Mouse (Mus musculus) embryonic facial prominence, embryonic 14.5 days (tissue): ENCODE results near the gene Ctdnep1. TPM values are rescaled to one million over a fixed set of nuclear protein-coding genes. Genes with fewer than 3 reads are reported as not detected.

Experiments
- ATAC-seq: fragments of 200-750 bp; cut with Nextera tagmentation; 2 replicates; pipeline ENCODE4 v1.8.0; 2017; ENCODE audit warnings: low read depth, moderate number of reproducible peaks, moderate TSS enrichment
- DNase-seq: peaks from one replicate; pipeline ENCODE4 v3.0.0-alpha.2; 2015; ENCODE audit warnings: low spot score
- H3K27ac ChIP-seq: fragments of 300-500 bp; sonication (generic); replicated peaks from 2 replicates; pipeline ENCODE4 v1.5.1; 2014; ENCODE audit warnings: low read depth, mild to moderate bottlenecking, low read length, moderate library complexity
- H3K27me3 ChIP-seq: fragments of 300-500 bp; sonication (generic); replicated peaks from 2 replicates; pipeline ENCODE4 v1.6.1; 2014; ENCODE audit warnings: low read length; ENCODE audit not compliant: control insufficient read depth, insufficient read depth
- H3K36me3 ChIP-seq: fragments of 300-500 bp; sonication (generic); 2 replicates; pipeline ENCODE4 v1.6.1; 2014; ENCODE audit warnings: low read length, mixed read lengths; ENCODE audit not compliant: control insufficient read depth, insufficient read depth
- H3K4me1 ChIP-seq: fragments of 300-500 bp; sonication (generic); 2 replicates; pipeline ENCODE4 v1.6.1; 2014; ENCODE audit warnings: antibody characterized with exemption, low read length; ENCODE audit not compliant: control insufficient read depth, insufficient read depth
- H3K4me2 ChIP-seq: fragments of 300-500 bp; sonication (generic); 2 replicates; pipeline ENCODE4 v1.6.1; 2014; ENCODE audit warnings: low read depth, mild to moderate bottlenecking, low read length, moderate library complexity, mixed read lengths
- H3K4me3 ChIP-seq: fragments of 300-500 bp; sonication (generic); 2 replicates; pipeline ENCODE4 v1.5.1; 2014; ENCODE audit warnings: low read depth, mild to moderate bottlenecking, low read length
- H3K9ac ChIP-seq: fragments of 300-500 bp; sonication (generic); 2 replicates; pipeline ENCODE4 v1.6.1; 2014; ENCODE audit warnings: low read depth, mild to moderate bottlenecking, low read length, moderate library complexity, mixed read lengths
- H3K9me3 ChIP-seq: fragments of 300-500 bp; sonication (generic); 2 replicates; pipeline ENCODE4 v1.6.1; 2016; ENCODE audit warnings: low read length; ENCODE audit not compliant: control insufficient read depth
- WGBS: fragments of 180-500 bp; shearing (Covaris S2); extraction: QIAGEN DNeasy Blood & Tissue Kit; methylation state at CpG from one replicate; pipeline ENCODE4 v1.1.7; 2014; 5-methylcytosine and 5-hydroxymethylcytosine counted together
- polyA plus RNA-seq: library from polyadenylated mRNA; unstranded; fragments of >200 nt; fragmentation: Nextera tagmentation; extraction: Ambion mirVana; gene quantifications from 2 replicates; pipeline ENCODE4 v1.2.1, GENCODE M21; 2014

Gene Ctdnep1
- polyA plus RNA-seq, 1 experiment from 2014 or later = 37.4 TPM

DNA sequence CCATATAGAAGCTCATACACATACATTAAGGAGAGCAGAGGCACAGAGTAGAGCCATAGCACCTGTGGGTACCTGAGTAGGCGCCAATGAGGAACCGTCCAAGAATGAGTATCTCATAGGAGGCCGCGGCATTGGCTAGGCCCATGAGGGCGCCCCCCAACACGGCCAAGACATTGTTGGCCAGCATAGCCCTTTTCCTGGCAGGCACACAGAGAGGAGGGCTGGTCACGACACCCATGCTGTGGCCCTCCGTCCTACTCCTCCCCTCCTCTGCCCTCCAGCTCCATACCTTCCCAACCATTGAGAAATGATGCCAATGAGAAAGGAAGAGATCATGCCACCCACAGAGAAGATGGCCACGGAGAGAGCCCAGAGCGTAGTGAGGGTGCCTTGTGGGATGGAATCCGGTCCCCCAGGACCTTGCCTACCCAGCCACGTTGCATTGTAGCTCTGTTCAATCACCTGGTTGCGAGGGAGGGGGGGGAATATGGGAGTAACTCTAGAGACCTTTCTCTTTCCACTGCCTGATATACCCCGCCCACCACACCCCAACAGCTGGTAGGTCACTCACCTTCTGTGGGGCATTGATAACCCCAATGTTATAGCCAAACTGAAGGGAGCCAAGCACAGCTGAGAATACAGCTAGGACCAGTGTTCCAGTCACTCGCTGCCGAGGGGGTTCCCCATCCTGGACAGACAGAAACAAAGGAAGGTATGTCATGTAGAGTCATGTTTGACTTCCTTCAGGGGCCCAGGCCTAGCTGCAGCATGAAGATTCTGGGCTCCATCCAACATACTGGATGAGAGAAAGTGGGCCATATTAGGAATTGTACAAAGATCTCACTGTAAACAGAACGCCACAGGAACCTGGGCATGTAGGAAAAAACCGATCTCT is 34.7 kb upstream of the Ctdnep1 start:
- peak overlapping the region; percentile 61 for H3K4me3 ChIP-seq
- 89% methylated on average over 18 of the region's 18 CpGs for WGBS
- H3K36me3 ChIP-seq = peaks cover 40% of the 10 kb centered on the region
- H3K4me2 ChIP-seq = peak overlapping the region; percentile 86
- peaks cover 10% of the 10 kb centered on the region for H3K4me1 ChIP-seq
- peak overlapping the region; percentile 67 for H3K9ac ChIP-seq
- no peaks in the 10 kb centered on the region for H3K27me3 ChIP-seq
- ATAC-seq = no peak
- peak overlapping the region; percentile 92; the same call in 1 of the 2 replicates for H3K27ac ChIP-seq
- no peaks in the 10 kb centered on the region for H3K9me3 ChIP-seq
- DNase-seq = no peak

GRCm38 (mm10) chr11:69947337-69948065 is 33.5 kb upstream of the Ctdnep1 start:
- Histone ChIP-seq H3K9me3 (no peaks in the 10 kb centered on the region), H3K4me2 (peak overlapping the region; percentile 86), H3K27me3 (no peaks in the 10 kb centered on the region), H3K9ac (peak overlapping the region; percentile 67), H3K4me3 (peak overlapping the region; percentile 61), H3K36me3 (peaks cover 33% of the 10 kb centered on the region), H3K27ac (peak overlapping the region; percentile 92), H3K4me1 (peaks cover 10% of the 10 kb centered on the region)
- DNase-seq (peak; percentile 77), ATAC-seq (peak; percentile 62)
- WGBS = 2% methylated on average over 25 of the region's 29 CpGs

DNA sequence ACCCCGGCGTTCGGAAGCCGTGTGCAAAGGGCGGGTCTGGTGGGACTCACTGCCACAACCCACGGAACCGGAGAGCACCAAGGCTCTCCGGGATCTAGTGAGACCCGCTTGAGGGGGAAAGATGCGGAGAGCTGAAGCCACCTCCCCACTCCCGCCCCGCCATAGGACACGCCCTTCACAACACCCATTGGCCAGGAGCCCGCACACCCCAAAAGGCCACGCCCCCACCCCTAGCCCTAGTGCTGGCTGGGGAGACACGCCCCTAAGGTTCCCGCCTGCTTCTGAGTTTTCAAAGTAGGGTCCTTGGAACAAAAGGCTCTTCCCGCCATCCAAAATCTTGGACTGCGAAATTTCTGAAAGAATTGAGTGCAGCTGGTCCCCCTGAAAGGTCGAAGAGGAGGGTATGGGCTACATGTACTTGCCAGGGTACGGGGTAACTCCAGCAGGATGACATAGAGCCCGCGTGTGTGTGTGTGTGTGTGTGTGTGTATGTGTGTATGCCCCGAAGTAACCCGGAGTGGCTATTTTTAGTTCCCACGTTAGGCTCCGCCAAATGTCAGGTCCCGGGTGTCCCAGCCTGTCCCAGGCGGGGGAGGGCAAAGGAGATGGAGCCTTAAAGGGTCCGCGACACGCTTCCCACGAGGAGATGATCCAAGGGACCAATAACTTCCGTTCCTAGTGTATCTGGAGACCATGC is 32.7 kb upstream of the Ctdnep1 start, which contains the start of gene Slc2a4:
Gene Slc2a4, minus strand, starts transcription at position 123 of the 697 bp plus-strand sequence.
- Histone ChIP-seq H3K9me3 (no peaks in the 10 kb centered on the region), H3K4me2 (peak within 1 kb of the TSS; percentile 86), H3K4me3 (peak within 1 kb of the TSS; percentile 61), H3K9ac (peak within 1 kb of the TSS; percentile 67), H3K27ac (peak within 1 kb of the TSS; percentile 92), H3K36me3 (peaks cover 26% of the 10 kb centered on the region), H3K4me1 (peaks cover 10% of the 10 kb centered on the region), H3K27me3 (no peaks in the 10 kb centered on the region)
- peak; percentile 94 for ATAC-seq
- under 1% methylated on average over 32 of the region's 34 CpGs for WGBS
- DNase-seq = peak; percentile 98

GRCm38 (mm10) chr11:69948763-69949150 is 32.2 kb upstream of the Ctdnep1 start:
- Histone ChIP-seq H3K4me2 (peak overlapping the region; percentile 86), H3K4me3 (peak overlapping the region; percentile 61), H3K4me1 (peaks cover 10% of the 10 kb centered on the region), H3K9ac (peak overlapping the region; percentile 67), H3K9me3 (no peaks in the 10 kb centered on the region), H3K27ac (peak overlapping the region; percentile 92), H3K27me3 (no peaks in the 10 kb centered on the region), H3K36me3 (peaks cover 21% of the 10 kb centered on the region)
- WGBS = under 1% methylated on average over 13 of the region's 14 CpGs
- ATAC-seq (peak; percentile 45), DNase-seq (peak; percentile 93)

DNA sequence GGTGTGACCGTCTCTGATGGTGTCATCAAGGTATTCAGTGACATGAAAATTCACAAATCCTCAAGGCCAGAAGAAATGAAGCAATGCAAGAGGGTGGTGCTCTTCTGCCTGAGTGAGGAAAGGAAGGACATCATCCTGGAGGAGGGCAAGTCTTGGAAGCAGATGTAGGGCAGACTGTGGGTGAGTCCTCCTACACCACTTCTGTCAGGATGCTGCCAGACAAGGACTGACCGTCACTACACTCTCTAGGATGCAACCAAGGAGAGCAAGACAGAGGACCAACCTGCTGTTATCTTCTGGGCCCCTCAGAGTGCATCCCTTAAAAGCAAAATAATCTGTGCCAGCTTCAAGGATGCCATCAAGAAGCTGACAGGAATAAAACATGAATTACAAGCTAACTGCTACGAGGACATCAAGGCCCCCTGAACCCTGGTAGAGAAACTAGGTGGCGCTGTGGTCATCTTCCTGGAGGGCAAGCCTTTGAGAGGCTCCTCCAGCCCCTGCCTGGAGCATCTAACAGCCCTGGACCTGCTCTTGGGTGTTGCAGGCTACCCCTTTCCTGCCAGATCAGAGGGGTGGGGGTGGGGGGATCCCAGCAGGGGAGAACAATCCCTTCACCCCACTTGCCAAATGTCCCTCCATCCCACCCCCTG is 30.0 kb upstream of the Ctdnep1 start:
- DNase-seq = no peak
- WGBS = 45% methylated on average over 4 of the region's 4 CpGs

DNA sequence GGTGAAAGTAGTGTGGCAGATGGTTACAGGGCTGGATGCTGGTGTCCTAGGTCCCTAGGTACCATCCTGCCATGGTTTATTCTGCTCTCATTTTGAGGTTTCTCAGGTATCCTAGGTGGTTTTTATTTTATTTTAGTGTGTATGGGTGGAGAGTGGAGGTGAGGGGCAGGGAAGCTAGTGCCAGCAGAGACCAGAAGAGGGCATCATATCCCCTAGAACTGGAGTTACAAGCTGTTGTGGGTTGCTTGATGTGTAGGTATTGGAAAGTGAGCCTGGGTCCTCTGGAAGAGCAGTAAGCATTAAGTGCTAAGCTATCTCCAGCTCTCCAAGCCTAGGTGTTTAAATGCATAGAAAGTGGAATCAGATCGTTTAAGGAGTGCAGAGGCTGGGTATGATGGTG is 28.7 kb upstream of the Ctdnep1 start:
- no peak for ATAC-seq
- Histone ChIP-seq H3K4me3 (no peak overlapping the region), H3K36me3 (no peaks in the 10 kb centered on the region), H3K4me1 (peaks cover 3% of the 10 kb centered on the region), H3K27ac (no peak overlapping the region), H3K9ac (no peak overlapping the region), H3K9me3 (no peaks in the 10 kb centered on the region), H3K4me2 (no peak overlapping the region), H3K27me3 (no peaks in the 10 kb centered on the region)
- DNase-seq = no peak
- 42% methylated on average over 1 of the region's 1 CpGs for WGBS

More for the DNA sequence above, 30.0 kb upstream of the Ctdnep1 start:
- Histone ChIP-seq H3K27me3 (no peaks in the 10 kb centered on the region), H3K4me2 (no peak overlapping the region), H3K27ac (no peak overlapping the region), H3K36me3 (no peaks in the 10 kb centered on the region; the same call in 1 of the 2 replicates), H3K4me3 (no peak overlapping the region), H3K9me3 (no peaks in the 10 kb centered on the region), H3K4me1 (peaks cover 10% of the 10 kb centered on the region), H3K9ac (no peak overlapping the region)
- no peak for ATAC-seq

DNA sequence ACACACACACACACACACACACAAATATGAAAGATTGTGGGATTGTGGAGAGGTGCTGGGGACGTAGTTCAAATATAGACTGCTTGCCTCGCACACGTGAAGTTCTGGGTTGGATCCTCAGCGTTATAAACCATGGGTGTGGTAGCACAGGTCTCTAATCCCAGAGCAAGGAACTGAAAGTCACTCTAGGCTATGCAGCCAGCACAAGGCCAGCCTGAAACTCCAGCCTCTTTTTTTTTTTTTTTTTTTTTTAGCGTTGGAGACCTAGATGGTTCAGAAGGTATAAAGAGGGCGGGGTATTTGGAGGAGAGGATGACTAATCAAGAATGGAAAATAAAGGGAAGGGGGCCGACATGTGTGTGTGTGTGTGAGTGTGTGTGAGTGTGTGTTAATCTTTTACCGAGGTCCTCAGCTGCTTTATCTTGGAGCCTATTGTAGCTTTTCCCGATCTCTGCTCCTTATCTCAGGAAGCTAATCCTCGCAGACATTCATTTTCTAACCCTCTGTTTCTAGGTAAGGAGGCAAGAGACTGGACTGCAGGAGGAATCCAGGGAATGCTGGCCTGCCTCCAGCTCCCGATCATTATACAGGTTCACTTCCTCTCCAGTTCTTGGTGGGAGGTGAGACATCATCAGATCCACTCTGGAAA is 27.6 kb upstream of the Ctdnep1 start:
- Histone ChIP-seq H3K27me3 (no peaks in the 10 kb centered on the region), H3K4me2 (no peak overlapping the region), H3K36me3 (no peaks in the 10 kb centered on the region), H3K9ac (no peak overlapping the region), H3K9me3 (no peaks in the 10 kb centered on the region), H3K27ac (no peak overlapping the region), H3K4me3 (no peak overlapping the region), H3K4me1 (peaks cover 3% of the 10 kb centered on the region; the same call in 1 of the 2 replicates)
- ATAC-seq (no peak), DNase-seq (no peak)
- 64% methylated on average over 11 of the region's 11 CpGs for whole genome bisulfite sequencing
